Mouse (Mus musculus) lung, postnatal 0 days (tissue): ENCODE measurements at regions not wholly inside any gene's neighbourhood (a gene's known extent, or its start where the extent isn't known, plus 50 kb on each side); places are given as distances from the start of the nearest gene placed in this dataset.

Experiments used
- ATAC-seq: fragments of 200-750 bp; cut with Nextera tagmentation; 2 replicates; pipeline ENCODE4 v1.8.0; 2017; ENCODE audit warnings: moderate library complexity
- DNase-seq: peaks from one replicate; pipeline ENCODE4 v3.0.0-alpha.2; 2016; ENCODE audit warnings: low spot score
- H3K27ac ChIP-seq: fragments of 300-500 bp; sonication (generic); 2 replicates; pipeline ENCODE4 v1.5.1; 2014; ENCODE audit warnings: antibody characterized with exemption, mild to moderate bottlenecking, low read length, mixed read lengths
- H3K27me3 ChIP-seq: fragments of 300-500 bp; sonication (generic); replicated peaks from 2 replicates; pipeline ENCODE4 v1.6.1; 2014; ENCODE audit warnings: low read length, mixed read lengths; ENCODE audit not compliant: insufficient read depth
- H3K36me3 ChIP-seq: fragments of 300-500 bp; sonication (generic); 2 replicates; pipeline ENCODE4 v1.6.1; 2014; ENCODE audit warnings: low read length, mixed read lengths; ENCODE audit not compliant: insufficient read depth
- H3K4me1 ChIP-seq: fragments of 300-500 bp; sonication (generic); 2 replicates; pipeline ENCODE4 v1.6.1; 2014; ENCODE audit warnings: antibody characterized with exemption, low read depth, low read length, mixed read lengths; ENCODE audit not compliant: insufficient read depth
- H3K4me2 ChIP-seq: fragments of 300-500 bp; sonication (generic); replicated peaks from 2 replicates; pipeline ENCODE4 v1.6.1; 2014; ENCODE audit warnings: low read depth, mild to moderate bottlenecking, low read length, moderate library complexity, mixed read lengths
- H3K4me3 ChIP-seq: fragments of 300-500 bp; sonication (generic); 2 replicates; pipeline ENCODE4 v1.5.1; 2014; ENCODE audit warnings: low read depth, low read length
- H3K9ac ChIP-seq: fragments of 300-500 bp; sonication (generic); replicated peaks from 2 replicates; pipeline ENCODE4 v1.6.1; 2014; ENCODE audit warnings: low read depth, mild to moderate bottlenecking
- H3K9me3 ChIP-seq: fragments of 300-500 bp; sonication (generic); 2 replicates; pipeline ENCODE4 v1.6.1; 2016; ENCODE audit warnings: low read length, mixed read lengths
- CTCF ChIP-seq: IDR thresholded peaks from 2 replicates; pipeline ENCODE4 v1.5.1; 2016; ENCODE audit warnings: antibody characterized with exemption, mild to moderate bottlenecking
- EP300 ChIP-seq: IDR thresholded peaks from 2 replicates; pipeline ENCODE4 v1.6.1; 2016; ENCODE audit warnings: antibody characterized with exemption, mild to moderate bottlenecking, control low read depth
- WGBS: fragments of 180-500 bp; shearing (Covaris S2); extraction: QIAGEN DNeasy Blood & Tissue Kit; methylation state at CpG from one replicate; pipeline ENCODE4 v1.1.7; 2014; 5-methylcytosine and 5-hydroxymethylcytosine counted together

GRCm38 (mm10) chr3:120675906-120676305, 495.6 kb downstream of the Rwdd3 start:
- Histone ChIP-seq H3K9ac (no peak overlapping the region), H3K27ac (no peak overlapping the region), H3K36me3 (no peaks in the 10 kb centered on the region), H3K4me2 (no peak overlapping the region), H3K4me3 (no peak overlapping the region), H3K27me3 (no peaks in the 10 kb centered on the region), H3K4me1 (no peaks in the 10 kb centered on the region), H3K9me3 (no peaks in the 10 kb centered on the region)
- WGBS = 38% methylated on average over 2 of the region's 2 CpGs
- TF ChIP-seq EP300 (no peak), CTCF (no peak)
- DNase-seq (no peak), ATAC-seq (no peak)

GRCm38 (mm10) chr3:120668654-120669053, 502.8 kb downstream of the Rwdd3 start:
- WGBS = 88% methylated on average over 3 of the region's 3 CpGs
- Histone ChIP-seq H3K4me3 (no peak overlapping the region), H3K9me3 (no peaks in the 10 kb centered on the region), H3K36me3 (no peaks in the 10 kb centered on the region), H3K27me3 (no peaks in the 10 kb centered on the region), H3K27ac (no peak overlapping the region), H3K4me1 (no peaks in the 10 kb centered on the region), H3K4me2 (no peak overlapping the region), H3K9ac (no peak overlapping the region)
- DNase-seq (no peak), ATAC-seq (no peak)
- no peak for TF ChIP-seq EP300
- TF ChIP-seq CTCF = no peak

GRCm38 (mm10) chr3:120662521-120662920, 509.0 kb downstream of the Rwdd3 start:
- H3K4me2 ChIP-seq = no peak overlapping the region
- H3K27me3 ChIP-seq = no peaks in the 10 kb centered on the region
- 86% methylated on average over 4 of the region's 4 CpGs for WGBS
- H3K36me3 ChIP-seq = no peaks in the 10 kb centered on the region
- no peak for TF ChIP-seq CTCF
- H3K4me1 ChIP-seq = no peaks in the 10 kb centered on the region
- no peak overlapping the region for H3K27ac ChIP-seq
- no peak overlapping the region for H3K4me3 ChIP-seq
- ATAC-seq (no peak), DNase-seq (no peak)
- H3K9ac ChIP-seq = no peak overlapping the region
- H3K9me3 ChIP-seq = no peaks in the 10 kb centered on the region

GRCm38 (mm10) chr3:120660776-120661175, 510.7 kb downstream of the Rwdd3 start:
- no peaks in the 10 kb centered on the region for H3K9me3 ChIP-seq
- H3K4me2 ChIP-seq = no peak overlapping the region
- H3K27ac ChIP-seq = no peak overlapping the region
- ATAC-seq = no peak
- no peaks in the 10 kb centered on the region for H3K36me3 ChIP-seq
- DNase-seq = no peak
- H3K27me3 ChIP-seq = no peaks in the 10 kb centered on the region
- 86% methylated on average over 4 of the region's 4 CpGs for WGBS
- no peak overlapping the region for H3K9ac ChIP-seq
- TF ChIP-seq EP300 (no peak), CTCF (no peak)
- H3K4me3 ChIP-seq = no peak overlapping the region
- no peaks in the 10 kb centered on the region for H3K4me1 ChIP-seq

GRCm38 (mm10) chr3:120649047-120649868, 522.2 kb downstream of the Rwdd3 start:
- H3K36me3 ChIP-seq = no peaks in the 10 kb centered on the region
- no peaks in the 10 kb centered on the region for H3K9me3 ChIP-seq
- no peak for TF ChIP-seq CTCF
- TF ChIP-seq EP300 = no peak
- DNase-seq (no peak), ATAC-seq (no peak)
- 71% methylated on average over 12 of the region's 12 CpGs for WGBS
- H3K9ac ChIP-seq = no peak overlapping the region
- no peak overlapping the region for H3K4me3 ChIP-seq
- no peak overlapping the region for H3K27ac ChIP-seq
- no peak overlapping the region for H3K4me2 ChIP-seq
- H3K27me3 ChIP-seq = no peaks in the 10 kb centered on the region
- no peaks in the 10 kb centered on the region for H3K4me1 ChIP-seq

- 65% methylated on average over 5 of the region's 5 CpGs for WGBS
- TF ChIP-seq CTCF (no peak), EP300 (no peak)
- no peak for ATAC-seq
- H3K4me3 ChIP-seq = no peak overlapping the region
- H3K27ac ChIP-seq = no peak overlapping the region
- no peak overlapping the region for H3K9ac ChIP-seq
- no peaks in the 10 kb centered on the region for H3K4me1 ChIP-seq
- no peaks in the 10 kb centered on the region for H3K36me3 ChIP-seq
- no peak overlapping the region for H3K4me2 ChIP-seq
- no peak for DNase-seq
- no peaks in the 10 kb centered on the region for H3K9me3 ChIP-seq
- no peaks in the 10 kb centered on the region for H3K27me3 ChIP-seq
Measured at GRCm38 (mm10) chr3:120648391-120648790, 523.1 kb downstream of the Rwdd3 start.
